39 mouse cellular contexts compared by ENCODE assay signal in genomic region chr5:72656270-72656791, GRCm38 (mm10). TPM values are rescaled to one million over a fixed set of nuclear protein-coding genes. Genes with fewer than 3 reads are reported as not detected.
A peak's percentile ranks its signal among the peaks of the same experiment; 100 is the strongest.
DNase-seq lines count a peak whose midpoint lies in the region; ATAC-seq lines count a peak whose summit lies in the region.
"Had no signal": no experiment of that assay in that cellular context is flagged by ENCODE, and none has a peak within 500 bp of the region (broad histone marks: within the 10 kb centered on the region; RNA-seq: fewer than 3 reads in every experiment).

No protein-coding gene starts in this region.

- peak overlapping the region; percentile 9; the same call in 1 of the 2 replicates for H3K4me2 ChIP-seq in kidney, embryonic 16.5 days (replicated peaks; ENCODE audit: low read depth, low read length)
- peak overlapping the region; percentile 32; the same call in 1 of the 2 replicates for H3K4me2 ChIP-seq in limb, embryonic 13.5 days (replicated peaks)
- H3K4me2 ChIP-seq: heart, embryonic 12.5 days; hindbrain, embryonic 14.5 days; liver, embryonic 13.5 days; midbrain, embryonic 13.5 days had no signal

- H3K36me3 ChIP-seq in kidney, embryonic 16.5 days (ENCODE audit: insufficient read depth, low read length), result no peaks in the 10 kb centered on the region
- H3K36me3 ChIP-seq in limb, embryonic 13.5 days, result no peaks in the 10 kb centered on the region
- H3K36me3 ChIP-seq: heart, embryonic 12.5 days; liver, embryonic 13.5 days; midbrain, embryonic 13.5 days had no signal

- H3K27me3 ChIP-seq in kidney, embryonic 16.5 days (ENCODE audit: insufficient read depth, low read length), result no peaks in the 10 kb centered on the region
- H3K27me3 ChIP-seq in limb, embryonic 13.5 days, result no peaks in the 10 kb centered on the region
- H3K27me3 ChIP-seq: CH12.LX; heart, embryonic 12.5 days; liver, embryonic 13.5 days; midbrain, embryonic 13.5 days had no signal

- no peak overlapping the region for H3K9ac ChIP-seq in kidney, embryonic 16.5 days (replicated peaks; ENCODE audit: low read length)
- no peak overlapping the region for H3K9ac ChIP-seq in limb, embryonic 13.5 days
- H3K9ac ChIP-seq: heart, embryonic 12.5 days; hindbrain, embryonic 14.5 days; liver, embryonic 13.5 days; midbrain, embryonic 13.5 days had no signal

- H3K9me3 ChIP-seq in kidney, embryonic 16.5 days (ENCODE audit: low read length), result no peaks in the 10 kb centered on the region
- H3K9me3 ChIP-seq in limb, embryonic 13.5 days, result no peaks in the 10 kb centered on the region
- H3K9me3 ChIP-seq: heart, embryonic 12.5 days; liver, embryonic 13.5 days; midbrain, embryonic 13.5 days had no signal

- H3K4me3 ChIP-seq in kidney, embryonic 16.5 days (ENCODE audit: low read length), result no peak overlapping the region
- no peak overlapping the region for H3K4me3 ChIP-seq in limb, embryonic 13.5 days
- H3K4me3 ChIP-seq: erythroblast, embryonic 14.5 days; gastrocnemius, adult 2 months; heart, adult 2 months; heart, embryonic 12.5 days; liver, embryonic 13.5 days; megakaryocyte, embryonic 14.5 days; midbrain, embryonic 13.5 days had no signal

- 8% methylated on average over 7 of the region's 7 CpGs for WGBS in kidney, embryonic 16.5 days
- WGBS in limb, embryonic 13.5 days, result 16% methylated on average over 7 of the region's 7 CpGs

- H3K4me1 ChIP-seq in kidney, embryonic 16.5 days (ENCODE audit: insufficient read depth, low read length), result peaks cover 5% of the 10 kb centered on the region
- H3K4me1 ChIP-seq in limb, embryonic 13.5 days, result peaks cover 6% of the 10 kb centered on the region; the same call in 1 of the 2 replicates
- H3K4me1 ChIP-seq: midbrain, embryonic 13.5 days had no signal

- peak; percentile 7 for DNase-seq in embryo, embryonic 10.5 days (ENCODE audit: low spot score)
- no peak for DNase-seq in embryo, embryonic 10 days (ENCODE audit: low spot score)
- no peak for DNase-seq in kidney, postnatal 10 days
- peak; percentile 18 for DNase-seq in induced T-regulatory cell, adult 2 months (ENCODE audit: low read depth)
- DNase-seq in adrenal gland, adult 8-10 months, result no peak
- DNase-seq in layer of hippocampus, adult 9-10 months (ENCODE audit: low spot score), result no peak
- DNase-seq: adrenal gland, adult 2 months; cerebellum, adult 2 months; cerebellum, postnatal 14 days; gastrocnemius, adult 2 months; gastrocnemius, postnatal 36 days; heart, adult 2 months; kidney, postnatal 25 days; layer of hippocampus, adult 9-11 months; liver, embryonic 13.5 days; lung, adult 18-20 months; lung, postnatal 4 days; right cerebral cortex, postnatal 4 days; thymus, postnatal 14 days had no signal

- ATAC-seq in kidney, embryonic 16.5 days (ENCODE audit: low FRiP score, low TSS enrichment), result peak; percentile 65; the same call in 1 of the 2 replicates
- ATAC-seq in limb, embryonic 13.5 days (ENCODE audit: low FRiP score, low read depth), result no peak
- ATAC-seq: activated CD4-positive, CD25-positive, alpha-beta regulatory T cell, adult 4 months; forebrain, embryonic 16.5 days; inflammation-experienced regulatory T-cells, adult 6 months; lung, postnatal 0 days; midbrain, embryonic 13.5 days had no signal

- H3K27ac ChIP-seq in kidney, embryonic 16.5 days (ENCODE audit: low read length), result no peak overlapping the region
- H3K27ac ChIP-seq in limb, embryonic 13.5 days, result no peak overlapping the region
- H3K27ac ChIP-seq: gastrocnemius, adult 2 months; heart, adult 2 months; hindbrain, embryonic 14.5 days; liver, embryonic 13.5 days; midbrain, embryonic 13.5 days had no signal

RNA-seq across cellular contexts. Expression of gene Nipal1, which starts 8.7 kb away (rescaled TPM):
- 4.7 and 5.6 TPM in 2 replicates for polyA plus RNA-seq in kidney, embryonic 16.5 days (2015; fragmentation: Nextera tagmentation; extraction: Ambion mirVana)
- polyA plus RNA-seq in limb, embryonic 13.5 days (2015; fragmentation: Nextera tagmentation; extraction: Ambion mirVana), result 3.7 and 4.0 TPM in 2 replicates
- 1 to 10 TPM in 1 of 4 experiments, under 1 TPM in 3; 0.24 to 3.5 (median 0.60) TPM for total RNA-seq in adrenal gland, adult 8-10 months (2022)
- total RNA-seq: CH12.LX; gastrocnemius, adult 2 months; gastrocnemius, postnatal 36 days; heart, adult 2 months; left cerebral cortex, postnatal 10 days had no signal
- polyA plus RNA-seq: cerebellum, adult 2 months; forebrain, embryonic 16.5 days; heart, adult 2 months; heart, embryonic 12.5 days; heart, postnatal 0 days had no signal

RNA-seq across cellular contexts. Expression of gene Cnga1, which starts 12.3 kb away (rescaled TPM):
- not detected in 2 replicates for polyA plus RNA-seq in kidney, embryonic 16.5 days (2015; fragmentation: Nextera tagmentation; extraction: Ambion mirVana)
- not detected in 2 replicates for polyA plus RNA-seq in limb, embryonic 13.5 days (2015; fragmentation: Nextera tagmentation; extraction: Ambion mirVana)
- under 1 TPM in 1 of 4 experiments, not detected in 3; 0.15 TPM for total RNA-seq in adrenal gland, adult 8-10 months (2022)
- total RNA-seq: adrenal gland, adult 2 months; adrenal gland, postnatal 4 days; CH12.LX; ES-E14; gastrocnemius, adult 2 months; gastrocnemius, postnatal 36 days; heart, adult 2 months; left cerebral cortex, postnatal 10 days had no signal
- polyA plus RNA-seq: adrenal gland, adult 2 months; C2C12; cerebellum, adult 2 months; embryonic facial prominence, embryonic 14.5 days; erythroblast, embryonic 14.5 days; forebrain, embryonic 11.5 days; forebrain, embryonic 16.5 days; heart, adult 2 months; heart, embryonic 12.5 days; heart, postnatal 0 days; hindbrain, embryonic 14.5 days; liver, embryonic 13.5 days; lung, postnatal 0 days; midbrain, embryonic 13.5 days; urinary bladder, adult 2 months had no signal

Comparison
In these comparisons a context has a peak if more than half of its experiments do, and no peak if none do; other contexts are left out.
1. DNase-seq: peak in embryo, embryonic 10.5 days (single experiment) and induced T-regulatory cell, adult 2 months (single experiment); none in embryo, embryonic 10 days (single experiment), kidney, postnatal 10 days (single experiment), adrenal gland, adult 8-10 months (single experiment) and layer of hippocampus, adult 9-10 months (single experiment).